Mouse (Mus musculus) liver, embryonic 14.5 days (tissue): ENCODE results near the gene Ccdc171. TPM values are rescaled to one million over a fixed set of nuclear protein-coding genes. Genes with fewer than 3 reads are reported as not detected.

ENCODE experiments used
- ATAC-seq: fragments of 200-750 bp; cut with Nextera tagmentation; 2 replicates; pipeline ENCODE4 v1.8.0; 2017; ENCODE audit warnings: moderate number of reproducible peaks, mild to moderate bottlenecking, moderate library complexity; ENCODE audit not compliant: insufficient read depth
- DNase-seq, 3 experiments: peaks; one replicate each; pipeline ENCODE4 v3.0.0-alpha.2; 2012 to 2013; ENCODE audit warnings: low read depth in 3 of 3, low spot score in 3 of 3
- H3K27ac ChIP-seq: fragments of 300-500 bp; sonication (generic); 2 replicates; pipeline ENCODE4 v1.5.1; 2014; ENCODE audit warnings: moderate library complexity, mild to moderate bottlenecking, control low read depth, inconsistent platforms
- H3K27me3 ChIP-seq: fragments of 300-500 bp; sonication (generic); 2 replicates; pipeline ENCODE4 v1.6.1; 2014; ENCODE audit warnings: mild to moderate bottlenecking, low read length, moderate library complexity; ENCODE audit not compliant: control insufficient read depth, insufficient read depth
- H3K36me3 ChIP-seq: fragments of 300-500 bp; sonication (generic); replicated peaks from 2 replicates; pipeline ENCODE4 v1.6.1; 2014; ENCODE audit warnings: low read depth; ENCODE audit not compliant: control insufficient read depth, insufficient read depth
- H3K4me1 ChIP-seq, 2 experiments: fragments of 200-500 bp in 1 of 2; fragments of 300-500 bp in 1 of 2; sonication (generic) in 1 of 2; replicated peaks; 2 replicates each; pipeline ENCODE4 v1.6.1; 2012 to 2014; ENCODE audit warnings: antibody characterized with exemption in 1 of 2, inconsistent platforms in 1 of 2, low read length in 1 of 2; ENCODE audit not compliant: control insufficient read depth in 2 of 2, insufficient read depth in 2 of 2
- H3K4me2 ChIP-seq: fragments of 300-500 bp; sonication (generic); 2 replicates; pipeline ENCODE4 v1.6.1; 2014; ENCODE audit warnings: low read depth, mild to moderate bottlenecking, control low read depth, moderate library complexity
- H3K4me3 ChIP-seq, 2 experiments: fragments of 200-500 bp in 1 of 2; fragments of 300-500 bp in 1 of 2; sonication (generic) in 1 of 2; 2 replicates each; pipeline ENCODE4 v1.5.1; 2012 to 2014; ENCODE audit warnings: low read depth in 2 of 2, low read length in 2 of 2, mild to moderate bottlenecking in 2 of 2, control low read depth in 1 of 2, inconsistent platforms in 1 of 2, moderate library complexity in 1 of 2; ENCODE audit not compliant: insufficient read depth in 1 of 2
- H3K9ac ChIP-seq: fragments of 300-500 bp; sonication (generic); replicated peaks from 2 replicates; pipeline ENCODE4 v1.6.1; 2014; ENCODE audit warnings: mild to moderate bottlenecking, control low read depth, moderate library complexity
- H3K9me3 ChIP-seq: fragments of 300-500 bp; sonication (generic); 2 replicates; pipeline ENCODE4 v1.6.1; 2016; ENCODE audit warnings: low read length, mixed read lengths; ENCODE audit not compliant: control insufficient read depth
- CTCF ChIP-seq: IDR thresholded peaks from 2 replicates; pipeline ENCODE4 v1.5.1; 2016; ENCODE audit warnings: antibody characterized with exemption, low read depth, control low read depth
- EP300 ChIP-seq: IDR thresholded peaks from 2 replicates; pipeline ENCODE4 v1.6.1; 2016; ENCODE audit warnings: antibody characterized with exemption, low read depth
- WGBS: fragments of 180-500 bp; shearing (Covaris S2); extraction: QIAGEN DNeasy Blood & Tissue Kit; methylation state at CpG from one replicate; pipeline ENCODE4 v1.1.7; 2014; ENCODE audit not compliant: insufficient replicate concordance; 5-methylcytosine and 5-hydroxymethylcytosine counted together
- polyA plus RNA-seq, 2 experiments: library from polyadenylated mRNA; depleted of rRNA in 1 of 2; stranded (reverse) in 1 of 2; unstranded in 1 of 2; fragments of >200 nt; fragmentation: Nextera tagmentation in 1 of 2; extraction: Ambion mirVana in 1 of 2; gene quantifications; 2 replicates each; pipeline versions ENCODE4 v1.2.1 to v1.2.3; 2012 to 2014

Gene Ccdc171
- polyA plus RNA-seq, 2 experiments, result 0.77 to 0.89 TPM

- H3K9ac ChIP-seq, result no peak overlapping the region
- DNase-seq (no peak), ATAC-seq (no peak)
- H3K4me2 ChIP-seq, result no peak overlapping the region
- no peaks in the 10 kb centered on the region for H3K27me3 ChIP-seq
- WGBS, result 52% methylated on average over 5 of the region's 5 CpGs
- H3K4me3 ChIP-seq, result no peak overlapping the region
- peaks cover 10 to 11% of the 10 kb centered on the region in 2 experiments for H3K4me1 ChIP-seq
- TF ChIP-seq CTCF, result no peak
- no peak for TF ChIP-seq EP300
- H3K27ac ChIP-seq, result no peak overlapping the region
- H3K36me3 ChIP-seq, result no peaks in the 10 kb centered on the region
- H3K9me3 ChIP-seq, result no peaks in the 10 kb centered on the region
These were observed 3.3 kb upstream of the Ccdc171 start for GRCm38 (mm10) chr4:83522066-83522465.

GRCm38 (mm10) chr4:83524456-83524842 is 896 bp upstream of the Ccdc171 start:
- TF ChIP-seq CTCF (no peak), EP300 (peak; percentile 46; the same call in 1 of the 2 replicates)
- WGBS, result 7% methylated on average over 6 of the region's 6 CpGs
- peak overlapping the region; percentile 98 for H3K4me2 ChIP-seq
- DNase-seq (peak; percentile 42 to 54 (median 46)), ATAC-seq (no peak)
- no peaks in the 10 kb centered on the region for H3K9me3 ChIP-seq
- H3K36me3 ChIP-seq, result no peaks in the 10 kb centered on the region
- H3K27ac ChIP-seq, result peak overlapping the region; percentile 76
- H3K9ac ChIP-seq, result peak overlapping the region; percentile 82
- H3K4me3 ChIP-seq, result peak overlapping the region; percentile 68 to 94
- peaks cover 13 to 15% of the 10 kb centered on the region in 2 experiments for H3K4me1 ChIP-seq
- no peaks in the 10 kb centered on the region for H3K27me3 ChIP-seq

GRCm38 (mm10) chr4:83525690-83526055 is 328 bp downstream of the Ccdc171 start:
- H3K4me1 ChIP-seq, result peaks cover 13 to 15% of the 10 kb centered on the region in 2 experiments
- no peaks in the 10 kb centered on the region for H3K36me3 ChIP-seq
- peak overlapping the region; percentile 77 for H3K27ac ChIP-seq
- TF ChIP-seq EP300 (no peak), CTCF (no peak)
- 1% methylated on average over 18 of the region's 18 CpGs for WGBS
- DNase-seq (peak; percentile 20 to 47 (median 37)), ATAC-seq (peak; percentile 57)
- H3K4me2 ChIP-seq, result peak overlapping the region; percentile 98
- H3K27me3 ChIP-seq, result no peaks in the 10 kb centered on the region
- H3K9ac ChIP-seq, result peak overlapping the region; percentile 84
- H3K4me3 ChIP-seq, result peak overlapping the region; percentile 83 to 94
- no peaks in the 10 kb centered on the region for H3K9me3 ChIP-seq

- Histone ChIP-seq H3K27ac (peak overlapping the region; percentile 18; the same call in 1 of the 2 replicates), H3K9me3 (no peaks in the 10 kb centered on the region), H3K27me3 (no peaks in the 10 kb centered on the region), H3K4me2 (peak overlapping the region; percentile 98), H3K9ac (no peak overlapping the region; the same call in none of the 2 replicates), H3K4me3 (peak overlapping the region; percentile 83 to 94), H3K4me1 (peaks cover 13 to 15% of the 10 kb centered on the region in 2 experiments), H3K36me3 (no peaks in the 10 kb centered on the region)
- ATAC-seq, result no peak
- peak in 1 of 3 experiments; percentile 14 for DNase-seq
- WGBS, result 18% methylated on average over 13 of the region's 13 CpGs
- TF ChIP-seq EP300, result no peak
- no peak for TF ChIP-seq CTCF
These were observed 1.1 kb downstream of the Ccdc171 start for GRCm38 (mm10) chr4:83526270-83526987.

GRCm38 (mm10) chr4:83526988-83527334 is 1.6 kb downstream of the Ccdc171 start:
- Histone ChIP-seq H3K27ac (no peak overlapping the region), H3K9me3 (no peaks in the 10 kb centered on the region), H3K4me1 (peaks cover 13 to 15% of the 10 kb centered on the region in 2 experiments), H3K27me3 (no peaks in the 10 kb centered on the region), H3K36me3 (no peaks in the 10 kb centered on the region), H3K4me2 (peak overlapping the region; percentile 98), H3K9ac (no peak overlapping the region), H3K4me3 (no peak overlapping the region)
- DNase-seq (no peak), ATAC-seq (no peak)
- WGBS, result 27% methylated on average over 6 of the region's 6 CpGs
- TF ChIP-seq EP300 (no peak), CTCF (no peak)
